Mouse (Mus musculus): ENCODE measurements around the gene P2ry13.

P2ry13 gene

GRCm38 (mm10) chr3:59197329-59197948, 13.2 kb downstream of the P2ry13 start:
- DNase-seq (ENCODE audit: low read depth) = no peak

- no peak for DNase-seq (ENCODE audit: low read depth)
These were observed 15.7 kb downstream of the P2ry13 start, which contains the start of gene Gpr87 for GRCm38 (mm10) chr3:59194938-59195337. Gpr87 (minus strand) TSS chr3:59195104.

- DNase-seq (ENCODE audit: low read depth) = no peak
These were observed 16.6 kb downstream of the P2ry13 start for GRCm38 (mm10) chr3:59194099-59194498.

- no peak for DNase-seq (ENCODE audit: low read depth)
These were observed 19.0 kb downstream of the P2ry13 start for GRCm38 (mm10) chr3:59191674-59192073.

- DNase-seq (ENCODE audit: low read depth) = no peak
These were observed 23.3 kb downstream of the P2ry13 start for GRCm38 (mm10) chr3:59187336-59187735.

GRCm38 (mm10) chr3:59185662-59186061, 25.0 kb downstream of the P2ry13 start:
- no peak for DNase-seq (ENCODE audit: low read depth)

- no peak for DNase-seq (ENCODE audit: low read depth)
These were observed 28.6 kb downstream of the P2ry13 start for GRCm38 (mm10) chr3:59182129-59182528.

- DNase-seq (ENCODE audit: low read depth) = no peak
These were observed 29.5 kb downstream of the P2ry13 start for GRCm38 (mm10) chr3:59181134-59181533.

- no peak for DNase-seq (ENCODE audit: low read depth)
These were observed 33.8 kb downstream of the P2ry13 start for GRCm38 (mm10) chr3:59176871-59177270.

- no peak for DNase-seq (ENCODE audit: low read depth)
These were observed 35.4 kb downstream of the P2ry13 start for GRCm38 (mm10) chr3:59175234-59175633.

- DNase-seq (ENCODE audit: low read depth) = no peak
These were observed 36.1 kb downstream of the P2ry13 start for GRCm38 (mm10) chr3:59174426-59175154.

GRCm38 (mm10) chr3:59169921-59170627, 40.6 kb downstream of the P2ry13 start:
- DNase-seq (ENCODE audit: low read depth) = no peak

GRCm38 (mm10) chr3:59169215-59169614, 41.5 kb downstream of the P2ry13 start:
- no peak for DNase-seq (ENCODE audit: low read depth)

- DNase-seq (ENCODE audit: low read depth) = no peak
These were observed 42.2 kb downstream of the P2ry13 start for GRCm38 (mm10) chr3:59168476-59168875.

- DNase-seq (ENCODE audit: low read depth) = no peak
These were observed 43.1 kb downstream of the P2ry13 start for GRCm38 (mm10) chr3:59167417-59168054.

GRCm38 (mm10) chr3:59160465-59160864, 50.2 kb downstream of the P2ry13 start:
- DNase-seq (ENCODE audit: low read depth) = no peak
